Mouse (Mus musculus): ENCODE measurements around the gene Asb5.

DNA sequence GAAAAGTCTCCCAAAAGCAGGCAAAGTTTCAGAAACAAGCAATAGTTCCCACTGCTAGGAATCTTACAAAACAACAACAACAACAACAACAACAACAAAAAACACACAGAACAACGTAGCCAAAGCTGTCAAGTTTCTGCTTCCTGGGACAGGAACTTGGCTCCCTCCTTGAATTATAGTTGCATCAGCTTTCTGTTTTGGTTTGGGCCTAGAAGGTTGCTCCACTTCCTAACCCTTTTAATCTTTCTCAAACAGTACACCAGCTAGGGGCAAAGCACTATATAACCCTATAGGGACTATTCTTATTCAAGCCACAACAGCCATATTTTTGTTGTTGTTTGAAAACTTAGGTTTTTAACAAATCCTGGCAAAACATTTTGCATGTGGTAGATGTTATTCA, 12.0 kb downstream of the Asb5 start:
- TF ChIP-seq CTCF (conservative IDR thresholded peaks at IDR 0.05; ENCODE audit: low read length): no peak
- no peak for TF ChIP-seq POU5F1 (IDR thresholded peaks at IDR 0.05; ENCODE audit: borderline replicate concordance, low read length)
- TF ChIP-seq NANOG (IDR thresholded peaks at IDR 0.05; ENCODE audit: borderline replicate concordance, low read length): no peak

Measured in E14TG2a.4 (cell line).